Mouse (Mus musculus) liver, postnatal 0 days (tissue): ENCODE data around the gene Ctla2a.

Experiments
- CTCF ChIP-seq: sonication (generic); IDR thresholded peaks from 2 replicates; pipeline ENCODE4 v1.5.1; 2016; ENCODE audit warnings: antibody characterized with exemption, low read depth
- EP300 ChIP-seq: IDR thresholded peaks from 2 replicates; pipeline ENCODE4 v1.6.1; 2016; ENCODE audit warnings: antibody characterized with exemption, low read depth, mild to moderate bottlenecking

DNA sequence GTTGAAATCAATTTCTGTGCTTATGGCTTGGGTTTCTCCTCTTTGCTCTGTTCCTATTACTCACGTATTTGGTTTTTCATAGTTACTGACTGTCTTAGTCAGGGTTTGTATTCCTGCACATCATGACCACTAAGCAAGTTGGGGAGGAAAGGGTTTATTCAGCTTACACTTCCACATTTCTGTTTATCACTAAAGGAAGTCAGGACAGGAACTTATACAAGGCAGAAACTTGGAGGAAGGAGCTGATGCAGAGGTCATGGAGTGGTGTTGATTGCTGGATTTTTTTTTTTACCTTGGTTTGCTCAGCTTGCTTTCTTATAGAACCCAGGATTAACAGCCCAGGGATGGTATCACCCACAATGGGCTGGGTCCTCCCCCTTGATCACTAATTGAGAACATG, 44.1 kb downstream of the Ctla2a start:
- TF ChIP-seq CTCF: no peak
- TF ChIP-seq EP300: 0 out of 2 replicates have a peak, but pooled peaks have one; percentile 49
